Mouse (Mus musculus) stomach, embryonic 16.5 days (tissue): ENCODE measurements around the gene Phf5a. TPM values are rescaled to one million over a fixed set of nuclear protein-coding genes. Genes with fewer than 3 reads are reported as not detected.

Experiments
- ATAC-seq: fragments of 200-750 bp; cut with Nextera tagmentation; 2 replicates; pipeline ENCODE4 v1.8.0; 2017; ENCODE audit warnings: moderate number of reproducible peaks, moderate TSS enrichment; ENCODE audit not compliant: insufficient read depth, low FRiP score
- H3K27ac ChIP-seq: fragments of 300-500 bp; sonication (generic); 2 replicates; pipeline ENCODE4 v1.5.1; 2014; ENCODE audit warnings: low read length
- H3K27me3 ChIP-seq: fragments of 300-500 bp; sonication (generic); 2 replicates; pipeline ENCODE4 v1.6.1; 2014; ENCODE audit warnings: low read length, control low read depth, mixed read lengths; ENCODE audit not compliant: control insufficient read depth, insufficient read depth
- H3K36me3 ChIP-seq: fragments of 300-500 bp; sonication (generic); 2 replicates; pipeline ENCODE4 v1.6.1; 2014; ENCODE audit warnings: low read length; ENCODE audit not compliant: control insufficient read depth, insufficient read depth
- H3K4me1 ChIP-seq: fragments of 300-500 bp; sonication (generic); 2 replicates; pipeline ENCODE4 v1.6.1; 2014; ENCODE audit warnings: low read length, control low read depth, mixed read lengths; ENCODE audit not compliant: control insufficient read depth, insufficient read depth
- H3K4me2 ChIP-seq: fragments of 300-500 bp; sonication (generic); 2 replicates; pipeline ENCODE4 v1.6.1; 2014; ENCODE audit warnings: low read depth, low read length, mixed read lengths
- H3K4me3 ChIP-seq: fragments of 300-500 bp; sonication (generic); replicated peaks from 2 replicates; pipeline ENCODE4 v1.5.1; 2014; ENCODE audit warnings: mild to moderate bottlenecking, low read length
- H3K9ac ChIP-seq: fragments of 300-500 bp; sonication (generic); 2 replicates; pipeline ENCODE4 v1.6.1; 2014; ENCODE audit warnings: low read length
- H3K9me3 ChIP-seq: fragments of 300-500 bp; sonication (generic); replicated peaks from 2 replicates; pipeline ENCODE4 v1.6.1; 2016; ENCODE audit warnings: low read length, control low read depth; ENCODE audit not compliant: control insufficient read depth
- WGBS: fragments of 180-500 bp; shearing (Covaris S2); extraction: QIAGEN DNeasy Blood & Tissue Kit; methylation state at CpG from one replicate; pipeline ENCODE4 v1.1.7; 2014; 5-methylcytosine and 5-hydroxymethylcytosine counted together
- polyA plus RNA-seq: library from polyadenylated mRNA; unstranded; fragments of >200 nt; fragmentation: Nextera tagmentation; extraction: Ambion mirVana; gene quantifications from 2 replicates; pipeline ENCODE4 v1.2.1, GENCODE M21; 2015

The Phf5a gene
- polyA plus RNA-seq = 112 and 120 TPM in 2 replicates

GRCm38 (mm10) chr15:81871604-81872261, at the start of gene Phf5a:
Gene Phf5a (minus strand): TSS chr15:81871911.
- peak within 1 kb of the TSS; percentile 57 for H3K4me3 ChIP-seq
- peak within 1 kb of the TSS; percentile 90 for H3K4me2 ChIP-seq
- peak within 1 kb of the TSS; percentile 99 for H3K27ac ChIP-seq
- peaks cover 6% of the 10 kb centered on the region; the same call in 1 of the 2 replicates for H3K4me1 ChIP-seq
- peak within 1 kb of the TSS; percentile 72 for H3K9ac ChIP-seq
- under 1% methylated on average over 30 of the region's 30 CpGs for WGBS
- H3K27me3 ChIP-seq = no peaks in the 10 kb centered on the region
- H3K36me3 ChIP-seq = peaks cover 19% of the 10 kb centered on the region
- H3K9me3 ChIP-seq = no peaks in the 10 kb centered on the region
- ATAC-seq = peak; percentile 90

DNA sequence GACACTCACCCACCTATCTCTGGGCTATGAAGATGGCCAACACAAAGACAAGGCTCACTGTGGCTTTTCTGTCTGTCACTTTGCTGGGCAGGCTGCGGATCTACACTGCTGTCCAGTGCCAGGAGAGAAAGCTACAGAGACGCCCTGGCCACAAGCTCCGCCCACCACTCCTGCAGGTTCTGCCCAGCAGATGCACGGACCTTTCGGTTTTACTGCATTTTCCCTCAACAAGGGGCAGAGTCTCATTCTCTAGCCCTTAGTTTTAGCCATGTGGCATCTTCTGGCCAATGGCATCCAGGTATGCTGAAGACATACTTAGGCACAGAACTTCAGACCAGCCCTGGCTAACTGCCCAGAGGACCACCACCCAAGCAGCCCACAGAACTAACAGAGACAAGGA, 49.5 kb upstream of the Phf5a start:
- H3K27ac ChIP-seq = no peak overlapping the region
- H3K9ac ChIP-seq = no peak overlapping the region
- H3K4me2 ChIP-seq = no peak overlapping the region
- WGBS = 58% methylated on average over 5 of the region's 5 CpGs
- no peak overlapping the region for H3K4me3 ChIP-seq
- H3K9me3 ChIP-seq = no peaks in the 10 kb centered on the region
- no peaks in the 10 kb centered on the region for H3K36me3 ChIP-seq
- no peaks in the 10 kb centered on the region for H3K27me3 ChIP-seq
- H3K4me1 ChIP-seq = peaks cover 10% of the 10 kb centered on the region
- no peak for ATAC-seq

DNA sequence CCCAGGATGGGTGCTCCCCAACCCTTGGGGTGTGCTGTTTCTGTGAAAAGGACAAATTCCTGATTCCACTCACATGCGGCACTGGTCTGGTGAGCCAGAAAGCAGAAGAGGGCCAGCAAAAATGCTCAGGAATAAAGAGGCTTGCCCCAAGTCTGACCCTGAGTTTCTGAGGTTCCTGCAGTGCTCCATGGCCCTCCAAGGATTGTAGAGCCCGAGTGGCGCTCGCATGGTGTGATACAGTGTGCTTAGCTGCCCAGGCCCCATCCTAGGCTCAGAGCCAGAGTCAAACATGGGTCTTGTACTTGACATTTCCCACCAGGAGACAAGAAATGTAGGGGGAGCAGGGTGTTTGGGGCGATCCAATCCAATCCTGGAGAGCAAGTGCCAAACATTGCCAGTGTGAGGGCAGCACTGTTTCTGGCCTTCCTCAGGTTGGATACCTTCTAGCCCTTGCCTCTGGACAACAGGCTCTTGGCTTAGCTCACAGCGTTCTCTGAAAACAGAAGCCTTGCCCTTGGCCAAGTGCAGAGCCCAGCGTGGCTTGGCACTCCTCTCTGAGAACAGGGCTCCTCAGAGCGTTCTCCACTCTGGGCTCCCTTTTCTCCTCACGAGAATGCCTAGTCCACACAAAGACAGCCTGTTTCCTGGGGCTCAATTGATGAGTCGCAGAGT, 49.0 kb upstream of the Phf5a start:
- Histone ChIP-seq H3K27me3 (no peaks in the 10 kb centered on the region), H3K9ac (no peak overlapping the region), H3K4me2 (no peak overlapping the region), H3K4me3 (no peak overlapping the region), H3K27ac (no peak overlapping the region), H3K4me1 (peaks cover 10% of the 10 kb centered on the region), H3K9me3 (no peaks in the 10 kb centered on the region), H3K36me3 (no peaks in the 10 kb centered on the region)
- WGBS = 82% methylated on average over 10 of the region's 10 CpGs
- ATAC-seq = no peak

DNA sequence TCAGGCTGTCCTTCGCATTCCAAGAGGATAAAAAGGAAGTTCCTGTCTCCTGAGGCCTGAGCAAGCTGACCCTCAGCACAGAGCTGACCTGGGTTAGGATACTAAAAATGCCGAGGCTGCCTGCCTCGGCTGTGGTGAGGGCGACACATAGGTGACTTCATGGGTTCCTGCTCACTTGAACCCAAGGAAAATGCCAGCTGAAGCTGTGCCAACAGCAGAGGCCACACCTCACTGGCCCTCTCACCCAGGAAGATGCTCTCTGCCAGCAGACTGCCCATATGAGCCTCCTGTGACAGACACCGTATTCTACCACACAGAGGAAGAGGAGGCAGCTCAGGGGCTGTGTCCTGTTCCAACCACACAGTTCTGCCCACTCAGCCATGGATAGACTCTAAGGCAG, 47.4 kb upstream of the Phf5a start:
- H3K27ac ChIP-seq = no peak overlapping the region
- no peak for ATAC-seq
- peaks cover 7% of the 10 kb centered on the region; the same call in 1 of the 2 replicates for H3K36me3 ChIP-seq
- H3K9ac ChIP-seq = no peak overlapping the region
- H3K9me3 ChIP-seq = no peaks in the 10 kb centered on the region
- H3K4me3 ChIP-seq = no peak overlapping the region
- H3K4me2 ChIP-seq = no peak overlapping the region
- no peaks in the 10 kb centered on the region for H3K27me3 ChIP-seq
- WGBS = 82% methylated on average over 5 of the region's 5 CpGs
- H3K4me1 ChIP-seq = no peaks in the 10 kb centered on the region

DNA sequence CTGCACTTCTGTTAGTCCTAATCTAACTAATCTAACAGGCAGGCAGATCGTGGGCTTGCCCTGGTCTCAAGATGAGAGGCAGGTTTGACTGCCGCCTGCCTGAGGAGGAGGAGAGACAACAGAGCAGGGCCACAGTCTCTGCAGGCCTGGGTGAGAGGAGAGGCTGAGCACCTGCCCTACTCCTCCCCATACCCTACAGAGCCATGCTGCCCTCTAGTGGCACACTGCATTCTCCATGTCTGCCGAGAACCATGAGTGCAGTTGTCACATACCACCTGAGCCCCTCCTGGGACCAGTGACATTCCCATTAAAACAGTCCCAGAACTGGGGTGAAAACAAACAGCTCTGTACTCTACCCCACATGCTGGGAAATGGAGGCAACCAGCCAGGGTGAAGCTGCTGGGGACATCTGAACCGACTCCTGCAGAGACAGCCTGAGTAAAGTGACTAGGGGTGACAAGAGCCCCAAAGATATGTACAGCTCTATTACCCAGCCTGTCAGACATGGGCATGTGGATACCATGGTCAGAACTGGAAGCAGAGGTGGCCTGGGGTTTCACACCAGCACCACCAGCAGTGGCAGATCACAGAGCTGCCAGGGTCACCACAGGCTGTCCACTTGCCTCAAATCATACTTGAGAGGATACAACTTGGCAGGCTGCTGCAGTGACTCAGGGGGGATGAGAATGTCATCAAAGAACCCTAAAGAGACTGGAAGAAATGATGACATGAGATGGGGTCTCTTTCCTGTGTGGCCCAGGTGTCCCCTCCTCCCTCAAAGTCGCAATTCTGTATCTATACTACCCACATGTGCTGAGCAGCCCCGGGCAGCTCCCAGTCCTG, 46.1 kb upstream of the Phf5a start:
- Histone ChIP-seq H3K27me3 (no peaks in the 10 kb centered on the region), H3K27ac (no peak overlapping the region), H3K4me3 (no peak overlapping the region), H3K4me1 (no peaks in the 10 kb centered on the region), H3K4me2 (no peak overlapping the region), H3K36me3 (peaks cover 13% of the 10 kb centered on the region), H3K9ac (no peak overlapping the region), H3K9me3 (no peaks in the 10 kb centered on the region)
- 49% methylated on average over 6 of the region's 6 CpGs for WGBS
- peak; percentile 54; the same call in 1 of the 2 replicates for ATAC-seq

- 86% methylated on average over 12 of the region's 12 CpGs for WGBS
- H3K9ac ChIP-seq = no peak overlapping the region
- H3K9me3 ChIP-seq = no peaks in the 10 kb centered on the region
- no peak overlapping the region for H3K4me2 ChIP-seq
- H3K4me1 ChIP-seq = no peaks in the 10 kb centered on the region
- no peak overlapping the region for H3K27ac ChIP-seq
- H3K4me3 ChIP-seq = no peak overlapping the region
- no peak for ATAC-seq
- no peaks in the 10 kb centered on the region for H3K27me3 ChIP-seq
- peaks cover 13% of the 10 kb centered on the region for H3K36me3 ChIP-seq
These were observed 45.5 kb upstream of the Phf5a start for GRCm38 (mm10) chr15:81917201-81917600.

DNA sequence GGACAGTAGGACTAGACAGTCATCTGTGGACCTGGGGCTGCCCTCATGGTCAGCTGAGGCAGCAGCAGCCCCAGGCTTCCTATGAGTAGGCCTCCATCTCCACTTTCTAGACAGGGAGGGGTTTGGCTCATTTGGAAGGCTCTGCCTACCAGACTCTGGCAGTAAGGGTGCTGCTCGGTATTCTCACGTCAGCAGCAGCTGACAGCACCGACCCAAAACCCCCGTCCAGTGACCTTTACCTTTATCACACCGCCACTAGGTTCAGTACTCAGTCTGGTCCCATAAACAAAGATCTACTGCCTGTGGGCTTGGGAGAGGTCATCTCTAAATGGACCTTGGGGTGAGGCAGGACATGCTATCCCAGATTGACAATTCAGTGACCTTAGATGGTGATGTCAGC, 44.0 kb upstream of the Phf5a start:
- no peak overlapping the region for H3K27ac ChIP-seq
- no peak overlapping the region for H3K4me2 ChIP-seq
- H3K9ac ChIP-seq = no peak overlapping the region
- H3K4me3 ChIP-seq = no peak overlapping the region
- peaks cover 13% of the 10 kb centered on the region for H3K36me3 ChIP-seq
- H3K9me3 ChIP-seq = no peaks in the 10 kb centered on the region
- ATAC-seq = no peak
- no peaks in the 10 kb centered on the region for H3K4me1 ChIP-seq
- WGBS = 66% methylated on average over 5 of the region's 5 CpGs
- no peaks in the 10 kb centered on the region for H3K27me3 ChIP-seq

DNA sequence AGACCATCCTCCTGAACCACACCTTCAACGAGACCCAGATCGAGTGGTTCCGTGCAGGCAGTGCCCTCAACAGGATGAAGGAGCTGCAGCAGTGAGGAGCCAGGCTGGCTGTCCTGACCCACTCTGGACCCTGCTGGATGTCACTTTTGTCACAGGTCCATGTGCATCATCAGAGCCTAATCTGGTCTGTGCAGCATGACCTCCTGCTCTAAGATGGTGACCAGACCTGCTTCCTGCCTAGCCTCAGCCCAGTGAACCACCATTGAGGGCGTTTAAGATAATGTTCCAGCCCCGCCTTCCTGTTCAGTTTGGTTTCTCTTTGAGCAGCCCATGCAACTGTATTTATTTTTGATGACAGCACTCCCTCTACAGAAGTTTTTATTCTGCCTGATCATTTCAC, 43.0 kb upstream of the Phf5a start:
- ATAC-seq = no peak
- WGBS = 84% methylated on average over 5 of the region's 5 CpGs
- Histone ChIP-seq H3K36me3 (peaks cover 14% of the 10 kb centered on the region), H3K4me3 (no peak overlapping the region), H3K27ac (no peak overlapping the region), H3K4me1 (no peaks in the 10 kb centered on the region), H3K9ac (no peak overlapping the region), H3K27me3 (no peaks in the 10 kb centered on the region), H3K4me2 (no peak overlapping the region), H3K9me3 (no peaks in the 10 kb centered on the region)

- ATAC-seq = 0 out of 2 replicates have a peak, but pooled peaks have one; percentile 37
- H3K4me2 ChIP-seq = no peak overlapping the region
- no peaks in the 10 kb centered on the region for H3K4me1 ChIP-seq
- 57% methylated on average over 2 of the region's 2 CpGs for WGBS
- H3K9me3 ChIP-seq = no peaks in the 10 kb centered on the region
- H3K4me3 ChIP-seq = no peak overlapping the region
- H3K27me3 ChIP-seq = no peaks in the 10 kb centered on the region
- peaks cover 21% of the 10 kb centered on the region for H3K36me3 ChIP-seq
- H3K9ac ChIP-seq = no peak overlapping the region
- no peak overlapping the region for H3K27ac ChIP-seq
These were observed 40.8 kb upstream of the Phf5a start for GRCm38 (mm10) chr15:81912498-81912897.
